Comparison of ENCODE assay signal across 28 mouse cellular contexts in the genomic region with DNA sequence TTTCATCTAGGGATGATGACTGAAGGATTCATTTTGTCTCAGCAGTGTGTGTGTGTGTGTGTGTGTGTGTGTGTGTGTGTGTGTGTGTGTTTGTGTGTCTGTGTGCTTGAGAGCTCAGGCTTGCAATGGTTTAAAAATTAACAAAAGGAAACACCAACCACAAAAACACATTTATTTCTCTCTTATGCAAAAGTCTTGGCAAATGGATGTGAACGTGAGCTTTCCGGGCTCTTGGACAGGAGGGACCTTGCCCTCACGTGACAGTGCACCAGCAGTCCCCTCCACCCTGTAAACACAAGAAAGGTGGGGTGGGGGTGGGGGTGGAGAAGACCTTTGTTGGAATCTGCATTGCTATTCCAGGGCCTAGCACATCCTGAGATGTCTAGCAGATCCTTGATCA. TPM values are rescaled to one million over a fixed set of nuclear protein-coding genes. Genes with fewer than 3 reads are reported as not detected.
"Had no signal": no experiment of that assay in that cellular context is flagged by ENCODE, and none has a peak within 500 bp of the region (broad histone marks: within the 10 kb centered on the region; RNA-seq: fewer than 3 reads in every experiment).

No protein-coding gene starts in this region.

- DNase-seq: liver; liver, embryonic 13.5 days; liver, postnatal 0 days; lung, adult 2 months; lung, embryonic 14.5 days; lung, postnatal 10 days; lung, postnatal 14 days; midbrain, embryonic 14.5 days had no signal

- H3K4me3 ChIP-seq: left cerebral cortex, adult 2 months; limb, embryonic 10.5 days; limb, embryonic 12.5 days; limb, embryonic 13.5 days; limb, embryonic 15.5 days; liver, embryonic 13.5 days; liver, embryonic 15.5 days; lung, embryonic 15.5 days; megakaryocyte, embryonic 14.5 days; midbrain, embryonic 12.5 days; midbrain, embryonic 13.5 days; midbrain, embryonic 15.5 days; myocyte had no signal

- H3K27me3 ChIP-seq: limb, embryonic 12.5 days; limb, embryonic 13.5 days; limb, embryonic 15.5 days; lung, embryonic 15.5 days had no signal

- H3K36me3 ChIP-seq: limb, embryonic 10.5 days; limb, embryonic 12.5 days; limb, embryonic 13.5 days; limb, embryonic 15.5 days; liver, embryonic 13.5 days; liver, embryonic 15.5 days; lung, embryonic 15.5 days; midbrain, embryonic 10.5 days; midbrain, embryonic 12.5 days; midbrain, embryonic 13.5 days; midbrain, embryonic 15.5 days had no signal

- H3K9me3 ChIP-seq: limb, embryonic 10.5 days; limb, embryonic 12.5 days; limb, embryonic 13.5 days; limb, embryonic 15.5 days; liver, embryonic 13.5 days; liver, embryonic 15.5 days; lung, embryonic 15.5 days; megakaryocyte, embryonic 14.5 days; midbrain, embryonic 10.5 days; midbrain, embryonic 12.5 days; midbrain, embryonic 13.5 days; midbrain, embryonic 15.5 days had no signal

- H3K4me2 ChIP-seq: limb, embryonic 12.5 days; limb, embryonic 13.5 days; limb, embryonic 15.5 days; liver, embryonic 11.5 days; liver, embryonic 13.5 days; liver, embryonic 15.5 days; lung, embryonic 14.5 days; lung, embryonic 15.5 days; midbrain, embryonic 11.5 days; midbrain, embryonic 12.5 days; midbrain, embryonic 13.5 days; midbrain, embryonic 15.5 days had no signal

- H3K9ac ChIP-seq: limb, embryonic 12.5 days; limb, embryonic 15.5 days; liver, embryonic 13.5 days; liver, embryonic 14.5 days; liver, embryonic 15.5 days; liver, postnatal 0 days; lung, embryonic 14.5 days; lung, embryonic 15.5 days; midbrain, embryonic 12.5 days; midbrain, embryonic 13.5 days; midbrain, embryonic 15.5 days had no signal

- ATAC-seq: liver, postnatal 0 days; lung, postnatal 0 days; midbrain, embryonic 13.5 days; midbrain, embryonic 15.5 days; midbrain, embryonic 16.5 days had no signal

- H3K27ac ChIP-seq: left cerebral cortex, adult 2 months; limb, embryonic 10.5 days; limb, embryonic 12.5 days; limb, embryonic 13.5 days; limb, embryonic 15.5 days; liver, embryonic 13.5 days; liver, embryonic 14.5 days; liver, embryonic 15.5 days; lung, embryonic 15.5 days; macrophage; midbrain, embryonic 12.5 days; midbrain, embryonic 13.5 days; midbrain, embryonic 15.5 days had no signal

RNA-seq across cellular contexts. Expression of gene Arhgef17, which starts 5.6 kb away (rescaled TPM):
- total RNA-seq: megakaryocyte-erythroid progenitor cell, adult 5-6 weeks had no signal

RNA-seq across cellular contexts. Expression of gene P2ry6, which starts 37.0 kb away (rescaled TPM):
- total RNA-seq: megakaryocyte-erythroid progenitor cell, adult 5-6 weeks had no signal
